Mouse (Mus musculus) urinary bladder, postnatal 25 days (tissue): ENCODE data around the gene Atpaf2.
"Not testable (repeated sequence)": the region's sequence is repeated elsewhere in the genome, so short reads cannot be mapped to it uniquely, and the experiment has no call there.

Source experiments
- DNase-seq: peaks from one replicate; pipeline ENCODE4 v3.0.0; 2022; ENCODE audit warnings: low spot score

Gene Atpaf2

DNA sequence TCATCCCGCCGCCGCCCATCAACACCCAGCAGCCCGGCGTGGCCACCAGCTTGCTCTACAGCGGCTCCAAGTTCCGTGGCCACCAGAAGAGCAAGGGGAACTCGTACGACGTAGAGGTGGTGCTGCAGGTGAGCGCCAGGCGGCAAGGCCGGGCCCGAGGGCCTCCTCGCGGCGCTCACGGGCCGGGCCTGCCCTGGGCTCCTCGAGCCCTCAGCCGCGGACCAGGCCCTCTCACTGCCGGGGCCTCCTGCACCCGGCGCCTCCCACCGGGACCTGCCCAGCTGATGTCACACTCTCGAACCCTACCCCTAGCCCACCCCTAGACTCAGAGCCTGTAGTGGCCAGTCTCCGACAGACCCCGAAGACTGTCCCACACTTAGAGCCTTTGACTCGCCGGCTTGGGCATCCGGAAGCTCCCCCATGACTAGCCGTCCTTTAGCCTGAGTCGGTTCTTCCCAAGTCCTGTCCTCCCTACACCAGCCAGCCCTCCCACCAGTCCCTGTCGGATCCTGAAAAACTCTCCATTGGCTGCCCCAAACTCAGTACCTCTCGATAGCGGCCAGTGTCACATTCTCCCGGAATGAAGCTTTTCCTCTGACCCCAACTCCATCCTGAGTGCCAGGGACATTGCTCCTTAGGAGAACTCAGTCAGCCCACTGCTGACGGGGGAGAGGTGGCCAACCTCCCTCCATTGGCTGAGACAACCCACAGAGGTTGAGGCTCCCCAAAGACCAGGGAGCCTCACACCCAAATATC lies at the start of gene Atpaf2:
Gene Atpaf2, minus strand, starts transcription at position 741 of the 756 bp plus-strand sequence.
- peak; percentile 36 for DNase-seq

- peak; percentile 17 for DNase-seq
Measured at GRCm38 (mm10) chr11:60465943-60466380, 47.7 kb upstream of the Atpaf2 start.

GRCm38 (mm10) chr11:60457973-60458372 lies 39.7 kb upstream of the Atpaf2 start:
- DNase-seq, result no peak

GRCm38 (mm10) chr11:60454745-60455087 lies 36.5 kb upstream of the Atpaf2 start:
- no peak for DNase-seq

GRCm38 (mm10) chr11:60454080-60454744 lies 36.0 kb upstream of the Atpaf2 start, which contains the start of gene Drg2:
Drg2 (plus strand) TSS chr11:60454591.
- peak; percentile 83 for DNase-seq

DNA sequence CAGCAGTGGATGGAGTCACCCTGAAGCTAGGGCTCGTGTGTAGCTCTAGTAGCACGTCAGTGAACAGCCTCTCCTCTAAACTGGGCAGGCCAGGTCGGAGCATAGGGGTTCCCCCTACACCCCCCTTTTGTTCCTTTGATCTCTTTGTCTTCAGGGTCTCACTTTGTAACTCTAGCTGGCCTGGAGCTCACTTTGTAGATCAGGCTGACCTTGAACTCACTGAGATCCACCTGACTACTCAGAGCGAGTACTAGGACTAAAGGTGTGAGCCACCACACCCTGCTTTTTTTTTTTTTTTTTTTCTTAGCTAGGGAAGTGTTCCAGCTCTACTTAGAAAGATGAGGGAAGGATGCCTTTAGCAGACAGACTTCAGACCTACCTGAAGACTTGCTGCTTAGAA lies 25.8 kb upstream of the Atpaf2 start:
- DNase-seq, result no peak

- no peak for DNase-seq
Measured at GRCm38 (mm10) chr11:60442896-60443295, 24.6 kb upstream of the Atpaf2 start.

DNA sequence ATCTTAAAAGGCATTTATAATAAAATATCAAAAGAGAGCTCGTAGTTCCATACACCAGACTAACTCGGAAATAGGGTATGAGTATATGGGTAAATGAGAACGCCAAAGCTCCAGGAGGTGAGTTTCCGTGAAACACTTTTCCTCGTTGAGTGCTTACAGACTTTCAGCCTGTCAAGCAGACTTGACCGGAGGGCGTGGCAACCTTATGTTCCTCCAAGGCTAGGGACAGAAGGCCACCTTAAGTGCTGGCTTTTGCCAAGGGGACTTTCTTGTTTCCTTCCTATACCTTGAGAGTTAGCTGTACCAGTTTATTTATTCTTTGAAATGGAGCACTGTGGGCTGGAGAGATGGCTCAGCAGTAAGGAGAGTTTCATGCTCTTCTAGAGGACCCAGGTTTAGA lies 21.9 kb upstream of the Atpaf2 start:
- DNase-seq, result no peak

DNA sequence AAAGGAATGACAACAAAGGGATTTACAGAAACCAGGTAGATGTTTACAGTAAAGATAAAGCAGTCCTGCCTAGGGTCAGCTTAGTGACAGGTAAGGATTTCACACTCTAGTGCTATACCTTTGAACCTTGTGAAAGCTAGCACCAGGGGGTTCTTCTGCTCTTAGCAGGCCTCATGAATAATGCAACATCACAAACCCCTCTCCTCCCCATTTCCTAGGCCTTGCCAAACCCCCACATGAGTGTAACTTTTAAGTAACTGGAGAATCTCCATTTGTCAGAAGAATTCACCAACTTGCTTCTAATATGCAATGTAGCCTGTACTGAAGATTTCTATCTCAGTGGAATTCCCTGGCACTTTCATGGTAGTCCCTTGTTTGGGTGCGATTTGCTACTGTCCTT lies 21.4 kb upstream of the Atpaf2 start:
- DNase-seq, result not testable (repeated sequence)

- no peak for DNase-seq
Measured at GRCm38 (mm10) chr11:60436618-60437017, 18.4 kb upstream of the Atpaf2 start.

DNA sequence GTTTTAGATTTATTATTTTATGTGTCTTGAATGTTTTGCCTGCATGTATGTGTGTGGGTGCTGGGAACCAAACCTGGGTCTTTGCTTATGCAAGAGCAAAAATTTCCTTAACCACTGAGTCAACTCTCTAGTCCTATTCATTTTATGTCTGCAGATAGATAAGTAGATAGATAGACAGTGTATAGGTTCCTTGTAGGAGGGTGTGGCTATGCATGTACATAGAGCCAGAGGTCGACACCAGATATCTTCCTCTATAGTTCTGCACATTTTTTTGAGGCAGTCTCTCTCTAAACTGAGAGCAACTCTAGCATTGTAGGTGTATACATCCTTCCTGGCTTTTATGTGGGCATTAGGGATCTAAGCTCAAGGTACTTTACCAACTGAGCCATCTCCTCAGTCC lies 16.9 kb upstream of the Atpaf2 start:
- DNase-seq, result no peak

- DNase-seq, result no peak
Measured at GRCm38 (mm10) chr11:60433501-60433900, 15.2 kb upstream of the Atpaf2 start.

- no peak for DNase-seq
Measured at GRCm38 (mm10) chr11:60427628-60428027, 9.4 kb upstream of the Atpaf2 start.

DNA sequence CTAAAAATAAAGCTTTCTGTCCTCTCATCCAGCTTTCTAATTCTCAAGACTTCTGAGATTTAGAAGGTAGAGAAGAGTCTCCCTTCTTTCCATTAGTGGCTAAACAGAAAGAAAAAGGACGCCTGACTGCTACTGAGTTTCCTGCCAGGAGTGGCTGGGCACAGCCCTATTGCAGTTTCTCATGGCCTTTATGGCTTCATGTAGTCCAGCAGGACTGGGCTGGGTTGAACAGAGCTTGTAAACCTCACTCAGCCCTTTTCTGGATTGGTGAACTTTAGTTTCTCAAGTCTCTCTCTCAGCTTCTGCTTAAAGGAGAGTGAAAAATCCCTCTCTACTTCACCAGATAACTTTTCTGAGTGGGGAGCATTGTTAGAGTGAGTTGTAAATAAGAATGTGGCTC lies 8.2 kb upstream of the Atpaf2 start:
- DNase-seq, result no peak

GRCm38 (mm10) chr11:60423006-60423405 lies 4.7 kb upstream of the Atpaf2 start:
- DNase-seq, result no peak

- no peak for DNase-seq
Measured at GRCm38 (mm10) chr11:60422046-60422668, 3.9 kb upstream of the Atpaf2 start.

DNA sequence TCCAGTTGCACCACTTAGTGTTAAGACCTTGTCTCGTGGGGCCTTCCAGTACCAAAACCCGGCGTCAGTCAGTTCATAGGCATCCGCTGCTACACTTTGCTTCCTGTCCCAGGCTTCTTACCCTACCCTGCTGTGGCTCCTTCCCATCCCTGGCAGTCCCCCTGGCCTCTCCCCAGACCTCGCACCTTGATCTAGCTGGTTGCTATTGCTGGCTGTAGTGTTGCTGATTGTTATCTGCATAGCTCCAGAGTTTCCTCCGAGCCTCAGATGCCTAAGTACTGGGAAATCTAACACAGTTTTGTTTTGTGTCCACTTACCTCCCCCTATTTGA lies 181 bp upstream of the Atpaf2 start:
- no peak for DNase-seq

- peak; percentile 97 for DNase-seq
Measured at GRCm38 (mm10) chr11:60416963-60417716, 1.1 kb downstream of the Atpaf2 start, which contains the start of gene Gid4. Gid4 (plus strand) TSS chr11:60417145.

GRCm38 (mm10) chr11:60416590-60416962 lies 1.7 kb downstream of the Atpaf2 start:
- DNase-seq, result no peak

DNA sequence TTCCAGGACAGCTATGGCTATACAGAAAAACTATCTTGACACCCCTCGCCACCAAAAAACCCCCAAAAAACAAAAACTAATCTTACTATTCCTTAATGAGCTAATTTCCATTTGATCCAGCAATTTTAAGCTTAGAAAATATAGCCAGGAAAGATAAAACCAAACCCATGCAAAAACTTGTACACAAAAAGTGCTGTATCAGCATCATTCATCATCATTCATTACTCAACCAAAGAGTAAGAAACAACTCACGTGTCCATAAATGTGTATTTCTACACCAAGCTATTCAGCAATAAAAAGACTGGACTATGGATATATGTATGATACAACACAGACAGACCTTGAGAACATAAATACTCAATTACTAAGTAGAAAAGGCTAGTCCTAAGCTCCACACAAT lies 5.3 kb downstream of the Atpaf2 start:
- DNase-seq, result no peak

GRCm38 (mm10) chr11:60412173-60412572 lies 6.1 kb downstream of the Atpaf2 start:
- DNase-seq, result peak; percentile 63

DNA sequence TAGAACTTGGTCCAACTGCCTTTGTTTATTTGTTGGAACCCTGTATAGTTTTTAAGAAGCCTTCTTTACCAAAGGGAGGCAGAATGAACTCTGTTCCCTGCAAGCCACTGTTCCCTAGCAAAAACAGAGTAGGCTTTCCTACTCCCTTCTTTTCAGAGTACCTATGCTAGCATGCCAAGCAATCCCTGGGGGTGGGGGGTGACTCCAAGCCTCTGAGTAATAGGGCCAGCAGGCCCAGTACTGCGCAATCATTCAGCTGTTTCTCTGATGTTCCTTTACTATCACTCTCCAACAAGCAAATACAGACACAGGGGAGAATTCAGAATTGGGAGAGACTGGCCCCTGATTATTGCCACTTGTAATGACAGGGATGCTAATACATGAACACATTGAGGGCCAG lies 11.7 kb downstream of the Atpaf2 start:
- no peak for DNase-seq

GRCm38 (mm10) chr11:60397172-60397571 lies 21.1 kb downstream of the Atpaf2 start:
- DNase-seq, result no peak
